Mouse (Mus musculus) large intestine, adult 2 months (tissue): ENCODE data around the gene Aen. TPM values are rescaled to one million over a fixed set of nuclear protein-coding genes. Genes with fewer than 3 reads are reported as not detected.

ENCODE experiments used
- DNase-seq: peaks from one replicate; pipeline ENCODE4 v3.0.0-alpha.2; 2012; ENCODE audit warnings: low read depth, low spot score
- WGBS: fragments of 180-500 bp; shearing (Covaris S2); methylation state at CpG from one replicate; pipeline ENCODE4 v1.1.7; 2018; 5-methylcytosine and 5-hydroxymethylcytosine counted together
- polyA plus RNA-seq: library from polyadenylated mRNA; depleted of rRNA; stranded (reverse); fragments of >200 nt; gene quantifications from 2 replicates; pipeline ENCODE4 v1.2.3, GENCODE M21; 2012; rRNA removed

Gene Aen
- 12.6 and 16.1 TPM in 2 replicates for polyA plus RNA-seq

DNA sequence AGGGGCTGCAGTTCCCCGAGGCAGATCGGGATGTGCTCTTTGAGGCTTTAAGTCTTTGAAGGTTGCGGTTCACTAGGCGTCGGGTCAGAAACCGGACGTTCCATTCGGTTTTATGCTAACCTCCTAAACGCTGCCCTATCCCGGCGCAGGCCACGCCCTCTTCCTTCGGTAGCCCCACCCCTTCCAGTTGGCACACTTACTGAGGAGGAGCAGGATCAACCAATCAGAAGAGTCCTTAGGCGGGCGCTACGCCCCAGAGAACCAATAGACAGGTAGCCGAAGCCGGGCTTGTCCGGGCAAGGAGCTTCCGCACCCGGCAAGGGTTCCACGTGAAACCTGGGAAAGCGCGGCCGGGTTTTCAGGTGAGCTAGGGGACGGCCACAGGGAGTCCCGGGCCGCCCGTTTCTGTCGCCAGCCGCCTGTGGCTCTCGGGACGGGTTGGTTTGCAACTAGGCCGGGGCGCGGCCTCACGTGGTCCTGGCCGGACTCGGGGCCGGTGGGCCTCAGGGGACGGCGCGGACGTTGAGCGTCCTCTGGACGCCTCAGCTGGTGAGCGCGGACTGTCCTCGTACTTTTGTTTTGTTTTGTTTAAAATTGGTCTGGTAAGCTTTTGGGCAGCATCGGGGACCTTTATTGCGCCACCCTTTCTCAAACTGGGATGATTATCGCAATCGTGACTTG lies at the start of gene Aen:
Aen (plus strand) TSS at position 202 of the 681 bp plus-strand sequence.
- peak; percentile 96 for DNase-seq
- WGBS: 4% methylated on average over 53 of the region's 53 CpGs

DNA sequence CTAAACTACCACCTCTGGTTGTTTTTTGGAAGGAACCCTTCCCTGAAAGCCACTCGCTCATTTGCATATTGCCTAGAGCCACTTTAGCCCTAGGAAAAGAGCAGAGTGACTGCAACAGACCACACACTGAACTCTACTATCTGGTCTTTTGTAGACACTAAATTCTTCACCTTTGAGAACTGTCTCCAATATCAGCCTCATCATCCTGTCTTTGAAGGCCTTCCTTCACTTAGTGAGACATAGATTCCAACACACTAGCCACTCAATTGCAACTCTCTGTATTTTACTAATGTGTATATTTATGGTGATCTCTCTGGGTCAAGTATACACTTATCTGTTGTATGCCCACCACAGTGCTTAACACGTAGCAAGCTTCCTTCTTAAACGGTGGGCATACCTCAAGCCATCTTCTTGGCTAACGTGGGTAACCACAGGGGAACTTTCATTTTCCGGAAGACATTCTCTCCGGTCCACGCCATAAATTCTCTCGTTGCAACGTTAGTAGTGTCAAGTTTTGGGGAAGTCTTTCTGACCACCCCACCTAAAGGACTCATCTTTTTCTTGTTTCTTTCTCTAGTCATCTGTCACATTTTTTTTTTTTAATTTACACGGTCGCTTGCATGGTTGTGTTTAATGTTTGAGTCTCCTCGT lies 49.5 kb upstream of the Aen start:
- WGBS: 24% methylated on average over 12 of the region's 12 CpGs
- DNase-seq: no peak

DNA sequence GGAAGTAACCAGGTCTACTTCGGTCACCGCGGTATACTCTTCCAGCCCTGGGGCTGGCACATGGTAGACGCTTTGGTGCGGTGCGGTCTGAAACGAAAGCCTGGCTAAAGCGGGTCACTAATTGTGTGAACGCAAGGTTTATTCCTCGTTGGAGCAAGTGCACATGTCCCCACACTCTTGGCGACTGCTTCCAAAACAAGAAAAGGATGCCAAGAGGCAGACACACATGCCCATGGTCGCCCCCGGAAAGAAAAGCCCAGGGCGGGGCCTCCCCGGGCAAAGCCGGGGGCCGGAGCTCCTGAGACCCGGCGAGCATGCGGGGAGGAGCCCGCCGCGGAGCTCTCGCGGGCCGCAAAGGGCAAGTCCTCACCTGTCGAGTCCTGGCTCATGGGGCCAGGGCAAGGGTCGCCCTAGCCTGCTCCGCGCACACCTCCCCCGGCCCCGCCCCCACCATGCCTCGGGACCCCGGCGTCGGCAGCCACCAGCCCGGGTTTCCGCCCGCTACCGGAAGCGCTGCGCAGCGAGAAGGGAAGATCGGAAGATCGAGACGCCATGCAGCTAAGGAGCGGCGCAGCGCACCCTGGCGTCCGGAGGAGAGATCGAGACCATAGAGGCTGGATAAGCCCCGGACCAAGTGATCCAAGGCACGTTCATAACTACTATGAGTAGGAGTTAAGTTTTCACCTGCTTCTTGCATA lies 48.8 kb upstream of the Aen start, which contains the start of gene Det1:
Det1 (minus strand) TSS at position 527 of the 698 bp plus-strand sequence.
- peak; percentile 76 for DNase-seq
- under 1% methylated on average over 54 of the region's 54 CpGs for WGBS

DNA sequence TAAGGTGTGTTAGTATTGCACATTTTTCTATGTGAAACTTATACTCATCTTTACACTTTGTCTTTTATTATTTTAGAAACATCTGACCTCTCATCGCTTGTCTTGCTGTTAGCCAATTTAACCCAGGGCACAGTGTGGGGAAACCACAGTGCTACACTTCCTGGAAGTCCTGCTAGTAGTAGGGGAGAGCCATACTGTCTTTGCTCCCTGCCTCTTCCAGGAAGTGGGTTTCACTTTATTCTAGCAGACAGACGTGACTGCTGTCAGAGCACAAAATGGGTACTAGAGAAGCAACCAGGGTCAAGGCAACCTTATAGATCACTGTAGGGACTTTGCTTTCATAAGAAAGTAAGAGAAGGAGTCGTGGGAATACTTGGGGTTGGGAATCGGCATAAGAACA lies 41.6 kb upstream of the Aen start:
- 54% methylated on average over 4 of the region's 4 CpGs for WGBS

DNA sequence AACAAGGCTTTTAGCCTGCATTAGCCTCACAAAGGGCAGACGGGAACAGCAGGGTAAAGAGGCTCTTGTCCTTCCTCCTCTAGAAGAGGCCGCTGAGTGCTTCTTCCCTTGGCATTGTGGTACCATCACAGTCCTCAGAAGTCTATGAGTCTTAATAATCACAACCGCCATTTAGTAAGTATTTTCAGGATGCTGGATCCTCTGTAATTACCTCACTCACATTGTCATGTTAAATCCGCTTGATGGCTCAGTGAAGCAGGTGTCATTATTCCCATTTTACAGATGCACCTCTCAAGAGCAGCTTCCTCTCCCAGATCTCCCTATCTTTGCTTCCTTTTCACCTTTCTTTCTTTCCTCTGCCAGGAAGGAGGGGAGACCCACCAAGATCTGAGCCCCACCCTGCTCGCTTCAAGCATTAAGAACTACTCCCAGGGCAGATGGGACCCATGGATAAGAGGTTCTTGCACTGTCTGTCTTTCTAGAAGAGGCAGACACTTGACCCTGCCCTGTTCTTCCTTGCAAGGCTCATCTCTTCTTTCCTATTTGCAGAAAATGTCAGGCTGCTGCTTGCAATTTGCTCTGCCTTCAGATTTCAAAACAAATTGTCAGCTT lies 40.5 kb upstream of the Aen start:
- WGBS: 71% methylated on average over 5 of the region's 5 CpGs
- DNase-seq: no peak

More for the DNA sequence above, 41.6 kb upstream of the Aen start:
- DNase-seq: no peak

DNA sequence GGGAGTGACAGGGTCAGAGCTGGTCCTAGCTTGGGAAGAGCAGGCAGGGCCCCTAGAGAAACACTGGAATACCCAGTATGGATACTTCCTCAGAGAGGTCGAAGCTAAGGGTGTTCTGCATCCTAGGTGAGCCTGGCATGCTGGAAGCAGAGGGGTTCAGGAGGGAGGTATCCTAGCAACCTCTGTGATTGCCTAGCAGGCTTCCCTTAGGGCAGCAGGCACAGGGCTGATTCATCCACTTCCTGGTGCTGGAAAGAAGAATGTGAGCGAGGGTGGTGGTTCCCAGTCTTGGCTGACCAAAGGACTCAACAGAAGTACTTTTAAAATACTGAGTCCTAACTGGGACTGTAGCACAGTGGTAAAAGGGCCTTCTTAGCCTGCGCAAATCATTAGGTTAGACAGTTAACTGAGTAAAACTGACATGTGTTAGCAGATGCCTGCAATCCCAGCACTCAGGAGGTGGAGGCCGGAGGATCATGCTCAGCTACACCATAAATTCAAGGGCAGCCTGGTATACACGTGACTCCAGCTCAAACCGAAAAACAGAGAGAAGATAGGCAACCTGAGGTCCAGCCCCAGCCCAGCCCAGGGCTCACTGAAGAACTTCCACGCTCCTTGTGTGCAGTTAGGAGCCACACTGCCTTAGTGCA lies 31.7 kb upstream of the Aen start:
- WGBS: 32% methylated on average over 7 of the region's 7 CpGs
- no peak for DNase-seq

DNA sequence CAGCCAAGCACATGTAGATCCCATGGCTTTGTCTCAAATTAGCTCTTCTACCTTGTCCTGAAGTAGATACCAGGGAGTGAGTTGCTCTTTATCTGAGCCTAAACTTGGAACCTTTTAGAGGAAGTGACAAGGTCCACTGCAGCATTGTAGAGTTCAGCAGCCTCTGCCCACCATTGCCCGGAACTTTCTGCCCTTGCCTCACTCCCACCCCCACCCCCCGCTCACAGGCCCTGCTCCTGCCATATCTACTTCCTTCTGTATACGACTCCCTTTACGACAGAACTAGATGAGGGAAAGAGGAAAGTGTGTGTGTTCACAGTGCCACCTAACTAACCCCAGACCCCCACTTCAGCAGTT lies 31.2 kb upstream of the Aen start:
- no peak for DNase-seq
- WGBS: 14% methylated on average over 4 of the region's 4 CpGs

DNA sequence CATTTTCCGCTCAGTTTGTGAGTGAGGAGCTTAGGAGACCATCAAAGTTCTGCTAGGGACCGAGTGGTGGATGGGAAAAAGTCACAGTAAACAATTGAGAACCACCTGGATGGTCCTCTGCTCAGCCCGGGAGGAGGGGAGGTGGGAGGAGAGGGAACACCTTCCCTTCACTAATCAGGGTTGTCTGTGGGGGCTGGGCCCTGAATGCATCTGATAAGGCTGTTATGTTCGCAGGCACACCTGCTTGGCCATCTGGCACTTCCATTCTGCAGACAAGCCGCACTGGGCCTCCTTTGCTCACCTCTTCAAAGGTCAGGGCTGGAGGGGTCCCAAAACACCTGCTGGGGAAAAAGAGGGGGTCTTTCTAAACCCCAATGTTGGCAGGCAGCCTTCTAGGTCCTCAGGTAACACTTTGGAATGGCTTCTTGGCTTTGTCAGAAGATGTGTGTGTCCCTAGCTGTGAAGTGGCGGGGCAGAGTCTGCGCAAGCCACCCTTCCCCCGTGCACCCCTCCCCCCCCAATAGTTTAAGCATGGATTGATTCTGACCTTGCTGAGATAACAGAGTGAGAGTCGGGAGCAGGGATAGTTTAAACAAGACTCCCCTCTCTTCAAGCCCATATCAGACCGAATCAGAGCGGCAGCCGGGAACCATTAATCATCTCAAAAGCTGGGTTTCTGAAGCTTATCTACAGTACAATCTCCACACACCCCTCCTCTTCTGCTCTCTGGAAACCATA lies 30.3 kb upstream of the Aen start:
- 54% methylated on average over 12 of the region's 12 CpGs for WGBS
- DNase-seq: no peak

DNA sequence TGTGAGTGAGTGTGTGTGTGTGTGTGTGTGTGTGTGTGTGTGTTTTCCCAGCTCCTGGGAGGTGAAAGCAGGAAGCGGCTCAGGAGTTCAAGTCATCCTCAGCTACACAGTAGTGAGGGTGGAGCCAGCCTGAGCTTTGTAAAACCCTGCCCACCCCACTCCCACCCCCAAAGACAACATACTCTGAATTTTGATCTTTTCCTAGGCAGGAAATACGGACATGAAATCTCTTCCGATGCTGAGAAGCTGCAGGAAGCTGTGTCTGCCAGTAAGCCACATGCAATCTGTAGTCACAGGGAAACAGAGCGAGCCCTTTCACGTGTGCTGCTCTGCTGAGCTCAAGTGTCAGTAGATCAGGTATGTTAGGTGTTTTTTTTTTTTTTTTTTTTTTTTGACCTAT lies 26.9 kb upstream of the Aen start:
- DNase-seq: no peak
- WGBS: 45% methylated on average over 5 of the region's 5 CpGs

DNA sequence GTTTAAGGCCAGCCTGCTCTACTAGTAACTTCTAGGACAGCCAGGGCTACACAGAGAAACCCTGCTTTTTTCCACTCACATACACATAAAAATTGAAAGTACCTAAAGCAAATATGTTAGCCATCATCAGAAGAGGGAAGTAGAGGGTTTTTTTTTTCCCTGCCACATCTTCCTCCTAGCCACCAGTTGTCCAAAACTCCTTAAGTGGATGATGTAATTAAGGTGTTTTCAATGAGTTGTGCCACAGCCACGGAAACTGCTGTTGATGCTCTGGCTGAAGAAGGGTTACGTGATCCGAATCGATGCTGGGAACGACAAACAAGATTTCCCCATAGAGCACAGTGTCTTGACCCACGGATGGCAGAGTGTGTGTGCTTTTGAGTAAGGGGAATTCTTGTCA lies 23.3 kb upstream of the Aen start:
- no peak for DNase-seq
- WGBS: 61% methylated on average over 6 of the region's 6 CpGs

DNA sequence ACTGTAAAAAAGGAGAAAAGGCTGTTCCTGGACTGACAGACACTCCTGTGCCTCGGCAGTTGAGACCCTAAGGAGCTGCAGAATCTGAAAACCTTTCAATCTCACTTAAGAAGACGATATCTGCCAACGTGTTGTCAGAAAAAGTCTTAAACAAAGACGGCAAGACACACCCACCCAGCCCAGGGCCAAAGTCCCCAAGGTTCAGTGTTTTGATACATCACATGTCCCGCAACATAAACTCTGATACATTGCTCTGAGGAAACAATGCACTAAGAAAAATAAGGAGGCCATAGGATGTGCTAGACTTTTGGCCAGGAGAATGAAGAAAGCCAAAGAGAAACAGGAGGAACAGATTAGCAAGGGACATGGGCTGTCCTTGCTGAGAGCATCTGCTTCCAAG lies 22.8 kb upstream of the Aen start:
- WGBS: 30% methylated on average over 5 of the region's 5 CpGs
- peak; percentile 71 for DNase-seq

DNA sequence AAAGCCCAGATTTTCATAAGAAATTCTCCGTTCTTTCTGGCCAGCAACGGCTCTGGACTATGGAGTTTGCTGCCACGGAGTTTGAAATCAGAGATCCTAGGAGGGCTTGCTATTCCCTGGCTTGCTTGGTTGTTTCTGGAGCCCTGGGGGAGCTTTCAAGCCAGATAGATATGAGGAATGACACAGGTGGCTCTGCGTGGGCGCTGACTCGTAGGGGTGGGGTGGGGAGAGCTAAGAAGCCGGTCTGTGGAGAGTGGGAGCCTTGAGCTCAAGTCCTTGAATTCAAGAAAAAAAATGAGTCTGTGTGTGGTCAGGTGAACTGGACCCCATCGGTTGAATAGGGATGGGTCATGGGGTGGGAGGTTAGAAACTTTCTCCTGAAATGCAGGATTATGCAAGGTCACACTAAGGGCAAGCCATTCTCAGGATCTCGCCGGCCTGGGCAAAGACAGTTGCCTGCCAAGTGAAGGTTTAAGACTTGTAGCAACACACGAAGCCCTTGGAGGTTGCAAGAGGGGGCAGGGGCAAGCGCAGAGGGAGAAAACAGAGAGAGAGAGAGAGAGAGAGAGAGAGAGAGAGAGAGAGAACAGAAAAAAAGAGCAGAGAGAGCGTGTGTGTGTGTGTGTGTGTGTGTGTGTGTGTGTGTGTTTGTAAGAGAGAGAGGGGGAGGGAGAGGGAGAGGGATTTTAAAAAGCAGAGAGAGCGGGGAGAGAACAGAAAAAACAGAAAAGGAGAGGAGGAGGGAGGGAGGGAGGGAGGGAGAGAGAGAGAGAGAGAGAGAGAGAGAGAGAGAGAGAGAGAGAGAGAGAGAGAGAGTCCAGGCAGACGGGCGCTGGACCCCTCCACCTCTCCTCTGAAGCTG lies 13.8 kb upstream of the Aen start:
- DNase-seq: no peak
- WGBS: 16% methylated on average over 13 of the region's 16 CpGs

DNA sequence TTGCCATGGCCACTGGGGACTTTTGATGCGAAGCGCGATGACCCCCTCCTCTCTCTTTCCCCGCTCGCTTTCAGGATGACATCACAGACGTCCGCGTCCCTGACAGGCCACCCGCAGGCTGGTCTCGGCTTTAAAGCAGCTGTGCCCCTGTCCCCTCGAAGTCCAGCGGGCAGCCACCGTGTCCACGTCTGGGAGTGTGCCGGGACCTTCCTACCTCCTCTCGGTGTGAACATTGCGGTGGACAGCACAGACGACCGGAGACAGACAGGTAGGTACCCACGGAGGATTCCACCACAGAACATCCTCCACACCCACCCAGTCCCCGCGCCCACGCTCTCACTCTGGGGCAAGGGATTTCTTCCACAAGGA lies 13.2 kb upstream of the Aen start:
- no peak for DNase-seq
- WGBS: 3% methylated on average over 23 of the region's 23 CpGs

DNA sequence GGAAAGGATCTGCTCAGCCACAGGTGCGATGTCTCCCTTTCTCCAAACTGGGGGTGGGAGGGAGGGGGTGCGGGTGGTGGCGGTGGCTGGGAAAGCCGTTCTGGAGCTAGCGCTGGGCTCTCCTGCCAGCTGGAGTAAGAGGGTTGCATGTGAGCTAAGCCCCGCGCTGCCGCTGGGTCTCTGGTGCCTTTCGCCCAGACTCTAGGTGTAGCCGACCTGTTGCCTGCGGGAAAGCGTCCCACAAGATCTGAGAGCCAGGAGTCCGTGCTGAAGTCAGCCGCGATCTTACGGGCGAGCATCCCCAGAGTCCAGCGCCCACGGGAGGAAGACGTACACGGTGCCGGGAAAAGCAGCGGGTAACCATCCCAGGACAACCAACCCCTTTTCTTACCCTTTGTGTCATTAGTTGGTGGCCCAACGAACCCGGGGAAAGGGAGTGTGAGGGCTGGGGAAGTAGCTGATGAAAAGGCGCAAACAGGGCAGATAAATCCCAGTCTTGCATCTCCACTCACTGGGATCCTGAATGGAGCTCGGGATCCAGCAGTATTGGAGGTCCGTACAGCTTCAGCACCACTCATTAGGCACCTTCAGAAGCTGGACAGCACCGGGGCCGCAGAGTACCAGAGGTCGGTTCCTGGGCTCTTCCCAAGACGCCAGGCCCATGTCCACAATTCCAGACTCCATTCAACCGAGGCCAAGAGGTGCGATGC lies 12.5 kb upstream of the Aen start:
- no peak for DNase-seq
- 4% methylated on average over 34 of the region's 34 CpGs for WGBS

DNA sequence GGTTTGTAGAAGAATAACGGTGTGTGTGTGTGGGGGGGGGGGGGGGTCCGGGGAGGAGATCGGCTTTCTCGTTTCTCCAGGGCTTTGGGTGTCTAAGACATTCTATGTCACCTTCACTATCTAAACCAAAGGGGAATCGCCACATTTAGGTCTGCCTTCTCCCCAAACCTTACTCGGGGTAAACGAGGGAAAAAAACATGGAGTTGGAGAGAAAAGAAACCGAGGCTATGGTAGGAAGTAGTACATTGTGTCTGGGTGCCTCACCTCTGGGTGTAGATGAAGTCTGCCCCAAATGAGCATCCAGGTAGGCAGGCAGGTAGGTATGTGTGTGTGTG lies 12.0 kb upstream of the Aen start:
- 16% methylated on average over 8 of the region's 8 CpGs for WGBS
- no peak for DNase-seq

DNA sequence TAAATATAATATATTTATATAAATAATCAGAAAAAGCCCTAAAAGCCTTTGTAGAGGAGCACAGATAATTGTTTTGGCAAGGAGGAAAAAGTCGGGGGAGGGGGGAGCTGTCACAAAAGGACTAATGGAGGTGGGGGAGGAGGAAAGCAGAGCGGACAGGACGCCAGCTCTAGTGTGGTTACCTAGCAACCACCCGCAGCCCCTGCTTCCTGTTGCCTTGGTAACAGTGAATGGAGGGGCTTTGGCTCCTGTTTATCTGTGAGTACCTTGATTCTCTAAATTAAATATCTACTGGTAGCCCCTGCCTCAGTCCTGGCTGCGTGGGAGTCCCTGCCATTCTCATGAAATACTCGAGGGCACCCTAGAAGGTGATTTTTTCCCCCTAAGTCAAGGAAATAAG lies 11.5 kb upstream of the Aen start:
- no peak for DNase-seq
- 18% methylated on average over 6 of the region's 6 CpGs for WGBS

DNA sequence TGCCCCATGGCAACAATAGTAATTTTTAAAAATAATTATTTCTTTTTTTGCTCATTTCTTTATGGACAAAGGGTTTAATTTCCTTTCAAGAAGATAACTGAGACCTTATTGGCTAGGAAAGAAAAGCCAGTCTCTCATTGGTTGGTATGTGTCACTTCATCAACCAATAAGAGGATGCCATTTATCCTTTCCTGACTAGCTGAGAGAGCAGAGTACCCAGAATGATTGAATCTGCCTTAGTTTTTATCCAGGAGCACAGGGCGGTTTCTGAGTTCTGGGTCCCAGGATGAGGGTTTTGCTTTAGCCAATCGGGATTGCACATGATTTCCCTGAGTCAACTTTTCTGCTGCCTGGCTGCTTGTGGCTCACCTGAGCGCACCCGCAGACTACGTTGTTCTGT lies 10.2 kb upstream of the Aen start:
- no peak for DNase-seq
- 76% methylated on average over 5 of the region's 5 CpGs for WGBS

DNA sequence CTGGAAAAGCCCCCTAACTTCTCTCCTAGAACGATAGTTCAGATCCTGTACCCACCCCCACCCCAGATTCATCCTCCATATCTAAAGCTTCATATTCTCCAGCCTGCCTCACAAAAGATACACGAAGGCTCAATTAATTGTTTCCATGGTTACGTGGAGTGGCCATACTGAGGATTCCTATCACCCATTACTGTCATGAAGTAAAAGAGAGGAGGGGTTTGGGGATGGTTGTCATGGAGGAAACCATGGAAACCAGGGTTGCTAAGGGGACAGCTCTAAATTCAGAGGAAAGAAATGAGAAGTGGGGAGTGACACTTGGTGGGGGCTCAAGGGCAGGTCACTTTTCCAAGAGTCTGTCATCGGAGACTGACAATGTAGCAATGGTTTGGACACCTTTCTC lies 9.2 kb upstream of the Aen start:
- DNase-seq: no peak
- WGBS: 86% methylated on average over 4 of the region's 4 CpGs
